Mouse (Mus musculus): Measurements from ENCODE around the gene Mum1. TPM values are rescaled to one million over a fixed set of nuclear protein-coding genes. Genes with fewer than 3 reads are reported as not detected.
A peak's percentile ranks its signal among the peaks of the same experiment; 100 is the strongest.

The Mum1 gene
- polyA plus RNA-seq, 1 experiment from 2014 or later = 74.8 TPM

GRCm38 (mm10) chr10:80282481-80283441 is 56.5 kb downstream of the Mum1 start:
- no peak for ATAC-seq (replicated peaks; ENCODE audit: low FRiP score)
- peaks cover 27% of the 10 kb centered on the region for H3K4me1 ChIP-seq
- no peak overlapping the region for H3K9ac ChIP-seq
- 87% methylated on average over 20 of the region's 20 CpGs for WGBS
- no peaks in the 10 kb centered on the region for H3K9me3 ChIP-seq (replicated peaks)
- H3K4me2 ChIP-seq = no peak overlapping the region
- no peaks in the 10 kb centered on the region for H3K27me3 ChIP-seq
- H3K36me3 ChIP-seq = peaks cover 96% of the 10 kb centered on the region
- no peak overlapping the region for H3K4me3 ChIP-seq (replicated peaks)
- peak overlapping the region; percentile 81 for H3K27ac ChIP-seq

GRCm38 (mm10) chr10:80285222-80286070 is 59.2 kb downstream of the Mum1 start:
- H3K4me1 ChIP-seq = peaks cover 25% of the 10 kb centered on the region
- no peak overlapping the region for H3K4me3 ChIP-seq (replicated peaks)
- ATAC-seq (replicated peaks; ENCODE audit: low FRiP score) = no peak
- no peak overlapping the region for H3K9ac ChIP-seq
- H3K4me2 ChIP-seq = no peak overlapping the region
- no peak overlapping the region for H3K27ac ChIP-seq
- no peaks in the 10 kb centered on the region for H3K9me3 ChIP-seq (replicated peaks)
- peaks cover 86% of the 10 kb centered on the region for H3K36me3 ChIP-seq
- H3K27me3 ChIP-seq = no peaks in the 10 kb centered on the region
- 72% methylated on average over 11 of the region's 15 CpGs for WGBS

- Histone ChIP-seq H3K4me1 (peaks cover 13% of the 10 kb centered on the region), H3K27me3 (no peaks in the 10 kb centered on the region), H3K4me3 (replicated peaks) (no peak overlapping the region), H3K36me3 (peaks cover 60% of the 10 kb centered on the region), H3K4me2 (no peak overlapping the region), H3K9ac (no peak overlapping the region), H3K9me3 (replicated peaks) (no peaks in the 10 kb centered on the region), H3K27ac (no peak overlapping the region)
- no peak for ATAC-seq (replicated peaks; ENCODE audit: low FRiP score)
- 93% methylated on average over 12 of the region's 12 CpGs for WGBS
Observed at GRCm38 (mm10) chr10:80288097-80288496, 61.9 kb downstream of the Mum1 start.

GRCm38 (mm10) chr10:80288657-80289056 is 62.4 kb downstream of the Mum1 start:
- peaks cover 60% of the 10 kb centered on the region for H3K36me3 ChIP-seq
- no peak overlapping the region for H3K4me2 ChIP-seq
- H3K4me3 ChIP-seq (replicated peaks) = no peak overlapping the region
- ATAC-seq (replicated peaks; ENCODE audit: low FRiP score) = no peak
- H3K4me1 ChIP-seq = peaks cover 18% of the 10 kb centered on the region
- H3K9me3 ChIP-seq (replicated peaks) = no peaks in the 10 kb centered on the region
- H3K27me3 ChIP-seq = no peaks in the 10 kb centered on the region
- H3K9ac ChIP-seq = no peak overlapping the region
- 66% methylated on average over 8 of the region's 8 CpGs for WGBS
- H3K27ac ChIP-seq = no peak overlapping the region

- Histone ChIP-seq H3K9ac (peak within 1 kb of the TSS; percentile 99), H3K27me3 (peaks cover 11% of the 10 kb centered on the region), H3K27ac (peak within 1 kb of the TSS; percentile 91), H3K4me1 (peaks cover 43% of the 10 kb centered on the region), H3K4me3 (replicated peaks) (peak within 1 kb of the TSS; percentile 91), H3K4me2 (peak within 1 kb of the TSS; percentile 79), H3K9me3 (replicated peaks) (no peaks in the 10 kb centered on the region), H3K36me3 (peaks cover 39% of the 10 kb centered on the region)
- WGBS = under 1% methylated on average over 72 of the region's 72 CpGs
- peak; percentile 89 for ATAC-seq (replicated peaks; ENCODE audit: low FRiP score)
Observed at GRCm38 (mm10) chr10:80292251-80293146, 66.3 kb downstream of the Mum1 start, which contains the start of gene Rps15. TSS of gene Rps15 (plus strand) at chr10:80292453.

GRCm38 (mm10) chr10:80293325-80293724 is 67.1 kb downstream of the Mum1 start:
- Histone ChIP-seq H3K4me3 (replicated peaks) (peak overlapping the region; percentile 91), H3K27me3 (peaks cover 19% of the 10 kb centered on the region), H3K36me3 (peaks cover 33% of the 10 kb centered on the region), H3K27ac (peak overlapping the region; percentile 91), H3K9ac (peak overlapping the region; percentile 99), H3K4me1 (peaks cover 43% of the 10 kb centered on the region), H3K9me3 (replicated peaks) (no peaks in the 10 kb centered on the region), H3K4me2 (peak overlapping the region; percentile 79)
- no peak for ATAC-seq (replicated peaks; ENCODE audit: low FRiP score)
- 24% methylated on average over 14 of the region's 14 CpGs for WGBS

Small RNA genes lying within 50 kb of the gene (microRNA-seq; reads per million reads assigned to microRNA genes)
- gene Mir6911 = 0.59 reads per million

Other genes starting within 250 kb of the Mum1 start
- gene Tmem259, start 242.1 kb upstream of the Mum1 start, polyA plus RNA-seq (2015; fragmentation: Nextera tagmentation; extraction: Ambion mirVana) = 15.7 and 17.5 TPM in 2 replicates
- gene Cnn2, start 237.8 kb upstream of the Mum1 start, polyA plus RNA-seq (2015; fragmentation: Nextera tagmentation; extraction: Ambion mirVana) = 253 and 292 TPM in 2 replicates
- gene Abca7, start 229.9 kb upstream of the Mum1 start, polyA plus RNA-seq (2015; fragmentation: Nextera tagmentation; extraction: Ambion mirVana) = 3.9 and 4.5 TPM in 2 replicates
- 8.7 and 10.0 TPM in 2 replicates for gene Arhgap45, start 209.8 kb upstream of the Mum1 start, polyA plus RNA-seq (2015; fragmentation: Nextera tagmentation; extraction: Ambion mirVana)
- 235 and 243 TPM in 2 replicates for gene Polr2e, start 186.6 kb upstream of the Mum1 start, polyA plus RNA-seq (2015; fragmentation: Nextera tagmentation; extraction: Ambion mirVana)
- gene Gpx4, start 179.3 kb upstream of the Mum1 start, polyA plus RNA-seq (2015; fragmentation: Nextera tagmentation; extraction: Ambion mirVana) = 581 and 603 TPM in 2 replicates
- gene Sbno2, start 120.9 kb upstream of the Mum1 start, polyA plus RNA-seq (2015; fragmentation: Nextera tagmentation; extraction: Ambion mirVana) = 14.4 and 16.2 TPM in 2 replicates
- gene Stk11, start 110.6 kb upstream of the Mum1 start, polyA plus RNA-seq (2015; fragmentation: Nextera tagmentation; extraction: Ambion mirVana) = 15.0 and 22.4 TPM in 2 replicates
- gene Atp5d, start 87.8 kb upstream of the Mum1 start, polyA plus RNA-seq (2015; fragmentation: Nextera tagmentation; extraction: Ambion mirVana) = 594 and 612 TPM in 2 replicates
- gene Cbarp, start 85.6 kb upstream of the Mum1 start, polyA plus RNA-seq (2015; fragmentation: Nextera tagmentation; extraction: Ambion mirVana) = 5.7 and 6.1 TPM in 2 replicates
- gene Midn, start 78.2 kb upstream of the Mum1 start, polyA plus RNA-seq (2015; fragmentation: Nextera tagmentation; extraction: Ambion mirVana) = 18.8 and 19.5 TPM in 2 replicates
- gene Cirbp, start 60.4 kb upstream of the Mum1 start, polyA plus RNA-seq (2015; fragmentation: Nextera tagmentation; extraction: Ambion mirVana) = 95.1 and 111 TPM in 2 replicates
- 11.2 and 13.2 TPM in 2 replicates for gene 1600002K03Rik, start 53.5 kb upstream of the Mum1 start, polyA plus RNA-seq (2015; fragmentation: Nextera tagmentation; extraction: Ambion mirVana)
- 15.4 and 17.0 TPM in 2 replicates for gene Efna2, start 47.0 kb upstream of the Mum1 start, polyA plus RNA-seq (2015; fragmentation: Nextera tagmentation; extraction: Ambion mirVana)
- gene Ndufs7, start 22.7 kb downstream of the Mum1 start, polyA plus RNA-seq (2015; fragmentation: Nextera tagmentation; extraction: Ambion mirVana) = 376 and 387 TPM in 2 replicates
- gene Gamt, start 34.6 kb downstream of the Mum1 start, polyA plus RNA-seq (2015; fragmentation: Nextera tagmentation; extraction: Ambion mirVana) = 34.2 and 37.0 TPM in 2 replicates
- gene Dazap1, start 35.1 kb downstream of the Mum1 start, polyA plus RNA-seq (2015; fragmentation: Nextera tagmentation; extraction: Ambion mirVana) = 56.3 and 58.5 TPM in 2 replicates
- 1,002 and 1,019 TPM in 2 replicates for gene Rps15, start 66.0 kb downstream of the Mum1 start, polyA plus RNA-seq (2015; fragmentation: Nextera tagmentation; extraction: Ambion mirVana)
- gene Apc2, start 69.5 kb downstream of the Mum1 start, polyA plus RNA-seq (2015; fragmentation: Nextera tagmentation; extraction: Ambion mirVana) = 1.6 and 2.4 TPM in 2 replicates
- gene 2310011J03Rik, start 94.1 kb downstream of the Mum1 start, polyA plus RNA-seq (2015; fragmentation: Nextera tagmentation; extraction: Ambion mirVana) = 49.5 and 52.7 TPM in 2 replicates
- gene Pcsk4, start 103.1 kb downstream of the Mum1 start, polyA plus RNA-seq (2015; fragmentation: Nextera tagmentation; extraction: Ambion mirVana) = 5.8 and 9.1 TPM in 2 replicates
- 8.4 and 10.5 TPM in 2 replicates for gene Reep6, start 103.5 kb downstream of the Mum1 start, polyA plus RNA-seq (2015; fragmentation: Nextera tagmentation; extraction: Ambion mirVana)
- 3.6 and 5.2 TPM in 2 replicates for gene Adamtsl5, start 122.0 kb downstream of the Mum1 start, polyA plus RNA-seq (2015; fragmentation: Nextera tagmentation; extraction: Ambion mirVana)
- 0.67 and 0.70 TPM in 2 replicates for gene Plk5, start 130.0 kb downstream of the Mum1 start, polyA plus RNA-seq (2015; fragmentation: Nextera tagmentation; extraction: Ambion mirVana)
- gene Mex3d, start 161.2 kb downstream of the Mum1 start, polyA plus RNA-seq (2015; fragmentation: Nextera tagmentation; extraction: Ambion mirVana) = 7.1 and 8.4 TPM in 2 replicates
- gene Mbd3, start 173.1 kb downstream of the Mum1 start, polyA plus RNA-seq (2015; fragmentation: Nextera tagmentation; extraction: Ambion mirVana) = 260 and 283 TPM in 2 replicates
- gene Uqcr11, start 180.4 kb downstream of the Mum1 start, polyA plus RNA-seq (2015; fragmentation: Nextera tagmentation; extraction: Ambion mirVana) = 790 and 798 TPM in 2 replicates
- 130 and 138 TPM in 2 replicates for gene Tcf3, start 207.2 kb downstream of the Mum1 start, polyA plus RNA-seq (2015; fragmentation: Nextera tagmentation; extraction: Ambion mirVana)

Data from kidney, embryonic 15.5 days (tissue).